Mouse (Mus musculus): ENCODE data around the gene Rab20.

GRCm38 (mm10) chr8:11421968-11422367, 56.5 kb downstream of the Rab20 start:
- TF ChIP-seq EP300 (optimal IDR thresholded peaks at IDR 0.05), result no peak
- TF ChIP-seq CTCF (IDR thresholded peaks at IDR 0.05; ENCODE audit: low read depth), result no peak
